In genomic region chr11:90389902-90390816, GRCm38 (mm10) we compare ENCODE assay signal across 8 mouse cellular contexts. TPM values are rescaled to one million over a fixed set of nuclear protein-coding genes. Genes with fewer than 3 reads are reported as not detected.
DNase-seq lines count a peak whose midpoint lies in the region; ATAC-seq and TF ChIP-seq lines count a peak whose summit lies in the region.

No protein-coding gene starts in this region.

- TF ChIP-seq EP300 in heart, adult 2 months (IDR thresholded peaks at IDR 0.05; ENCODE audit: insufficient read depth, low read depth, low read length), result no peak

- no peak for TF ChIP-seq CTCF in heart, adult 2 months (IDR thresholded peaks at IDR 0.05)
- no peak for TF ChIP-seq CTCF in G1E (IDR thresholded peaks at IDR 0.05; ENCODE audit: low read depth, low read length)
- no peak for TF ChIP-seq CTCF in kidney, postnatal 0 days (IDR thresholded peaks at IDR 0.05; ENCODE audit: low read depth)

- no peaks in the 10 kb centered on the region for H3K27me3 ChIP-seq in heart, adult 2 months (ENCODE audit: control insufficient read depth, insufficient read depth, low read length)
- H3K27me3 ChIP-seq in G1E (ENCODE audit: insufficient read depth, low read length), result peaks cover 15% of the 10 kb centered on the region
- H3K27me3 ChIP-seq in forebrain, embryonic 16.5 days (replicated peaks; ENCODE audit: control insufficient read depth, insufficient read depth, low read length), result peaks cover 33% of the 10 kb centered on the region
- peaks cover 4% of the 10 kb centered on the region; the same call in 1 of the 2 replicates for H3K27me3 ChIP-seq in kidney, postnatal 0 days (ENCODE audit: insufficient read depth, low read length)

- H3K36me3 ChIP-seq in heart, adult 2 months (ENCODE audit: control insufficient read depth, insufficient read depth, low read length), result peaks cover 7% of the 10 kb centered on the region
- no peaks in the 10 kb centered on the region for H3K36me3 ChIP-seq in G1E (replicated peaks)
- H3K36me3 ChIP-seq in forebrain, embryonic 16.5 days (ENCODE audit: control insufficient read depth, insufficient read depth), result no peaks in the 10 kb centered on the region
- no peaks in the 10 kb centered on the region for H3K36me3 ChIP-seq in kidney, postnatal 0 days (ENCODE audit: insufficient read depth, low read length)

- 0 out of 2 replicates have a peak, but pooled peaks cover 1% of the 10 kb centered on the region for H3K4me1 ChIP-seq in heart, adult 2 months (ENCODE audit: control insufficient read depth, insufficient read depth, low read length)
- peaks cover 3% of the 10 kb centered on the region for H3K4me1 ChIP-seq in G1E (ENCODE audit: insufficient read depth, low read depth, low read length)
- peaks cover 19% of the 10 kb centered on the region for H3K4me1 ChIP-seq in forebrain, embryonic 16.5 days (replicated peaks; ENCODE audit: control insufficient read depth, insufficient read depth, low read length)
- peaks cover 19% of the 10 kb centered on the region; the same call in 1 of the 2 replicates for H3K4me1 ChIP-seq in kidney, postnatal 0 days (replicated peaks; ENCODE audit: insufficient read depth, low read length)

- peak in 1 of 2 experiments; percentile 22 for DNase-seq in heart, adult 2 months
- DNase-seq in heart, adult 9 months (ENCODE audit: low spot score in 2 of 2), result no peak
- no peak for DNase-seq in G1E (ENCODE audit: low spot score)
- peak; percentile 40 for DNase-seq in kidney, postnatal 0 days (ENCODE audit: low spot score)
- peak; percentile 49 for DNase-seq in neural tube, embryonic 10.5 days (ENCODE audit: extremely low spot score, low spot score)
- no peak for DNase-seq in frontal cortex, postnatal 25 days (ENCODE audit: low spot score in 2 of 2)

- peak overlapping the region; percentile 56; the same call in 1 of the 2 replicates for H3K27ac ChIP-seq in heart, adult 2 months
- no peak overlapping the region for H3K27ac ChIP-seq in forebrain, embryonic 16.5 days (ENCODE audit: low read length)
- no peak overlapping the region for H3K27ac ChIP-seq in kidney, postnatal 0 days

- peak overlapping the region; percentile 63 for H3K9ac ChIP-seq in heart, adult 2 months (ENCODE audit: low read depth, low read length)
- peak overlapping the region; percentile 60 for H3K9ac ChIP-seq in forebrain, embryonic 16.5 days (replicated peaks; ENCODE audit: low read depth, low read length)
- H3K9ac ChIP-seq in kidney, postnatal 0 days (ENCODE audit: low read depth, low read length), result peak overlapping the region; percentile 54

- peak overlapping the region; percentile 99 for H3K4me2 ChIP-seq in forebrain, embryonic 16.5 days (ENCODE audit: low read length)
- H3K4me2 ChIP-seq in kidney, postnatal 0 days (ENCODE audit: low read length), result peak overlapping the region; percentile 93

- no peaks in the 10 kb centered on the region for H3K79me2 ChIP-seq in heart, adult 2 months (replicated peaks; ENCODE audit: control insufficient read depth, insufficient read depth, low read length)

- 0 out of 2 replicates have a peak, but pooled peaks cover 8% of the 10 kb centered on the region for H3K9me3 ChIP-seq in G1E (replicated peaks)
- H3K9me3 ChIP-seq in forebrain, embryonic 16.5 days (ENCODE audit: control insufficient read depth, low read length), result no peaks in the 10 kb centered on the region
- no peaks in the 10 kb centered on the region for H3K9me3 ChIP-seq in kidney, postnatal 0 days (replicated peaks; ENCODE audit: low read length)

- ATAC-seq in G1E (ENCODE audit: extremely low read depth, insufficient number of reproducible peaks, low FRiP score, poor library complexity, severe bottlenecking), result no peak
- peak; percentile 69 for ATAC-seq in forebrain, embryonic 16.5 days
- peak; percentile 26 for ATAC-seq in kidney, postnatal 0 days (replicated peaks; ENCODE audit: low FRiP score, low read depth)
- ATAC-seq in megakaryocyte progenitor cell, adult 5-6 weeks (replicated peaks; ENCODE audit: poor library complexity), result no peak

- peak overlapping the region; percentile 64 for H3K4me3 ChIP-seq in heart, adult 2 months
- H3K4me3 ChIP-seq in G1E (ENCODE audit: low read depth, low read length), result peak overlapping the region; percentile 62; the same call in 1 of the 2 replicates
- peak overlapping the region; percentile 65 for H3K4me3 ChIP-seq in forebrain, embryonic 16.5 days (replicated peaks; ENCODE audit: low read length)
- peak overlapping the region; percentile 45 for H3K4me3 ChIP-seq in kidney, postnatal 0 days (replicated peaks; ENCODE audit: low read depth, low read length)

- no peak for TF ChIP-seq POLR2A in heart, adult 2 months (IDR thresholded peaks at IDR 0.05; ENCODE audit: insufficient read depth, low read depth, low read length)

- WGBS in heart, adult 2 months, result under 1% methylated on average over 40 of the region's 41 CpGs
- under 1% methylated on average over 41 of the region's 41 CpGs for WGBS in forebrain, embryonic 16.5 days
- WGBS in kidney, postnatal 0 days, result under 1% methylated on average over 40 of the region's 41 CpGs

- intact Hi-C loops in heart, adult 2 months (cut with DNase I), result loop anchor here (1.0 to 10.0 kb wide), 4 partner anchors 21 to 135 kb away; no protein-coding TSS in a partner anchor

RNA-seq across cellular contexts. Expression of gene Hlf, which starts 0.5 kb away (rescaled TPM):
- 10 to 100 TPM; 11.0 to 18.2 TPM for total RNA-seq in heart, adult 2 months (2021)
- polyA plus RNA-seq in heart, adult 2 months (2012; rRNA removed), result 14.0 and 17.3 TPM in 2 replicates
- total RNA-seq in G1E (2014; fragmentation: Nextera tagmentation) (not detected in 2 replicates), G1E (2017) (0.06 and 0.33 TPM in 2 replicates)
- polyA plus RNA-seq in G1E (2012), result not detected in 2 replicates
- polyA plus RNA-seq in forebrain, embryonic 16.5 days (2015; fragmentation: Nextera tagmentation; extraction: Ambion mirVana), result 5.7 and 5.9 TPM in 2 replicates
- polyA plus RNA-seq in kidney, postnatal 0 days (2015; fragmentation: Nextera tagmentation; extraction: Ambion mirVana), result 2.4 and 2.6 TPM in 2 replicates
- 17.7 and 20.0 TPM in 2 replicates for total RNA-seq in megakaryocyte progenitor cell, adult 5-6 weeks (2015)
- 2.5 and 13.2 TPM in 2 replicates for total RNA-seq in megakaryocyte progenitor cell, adult 5-6 weeks (2017)

Comparison
In these comparisons a context has a peak if more than half of its experiments do, and no peak if none do; other contexts are left out.
1. DNase-seq: peak in kidney, postnatal 0 days (single experiment) and neural tube, embryonic 10.5 days (single experiment); none in heart, adult 9 months (0 of 2), G1E (single experiment) and frontal cortex, postnatal 25 days (0 of 2).
2. ATAC-seq: peak in forebrain, embryonic 16.5 days (single experiment) and kidney, postnatal 0 days (single experiment); none in G1E (single experiment) and megakaryocyte progenitor cell, adult 5-6 weeks (single experiment).
3. Peak in every context shown above with its lines, with median percentiles within 50 percentile points of each other: H3K4me3 ChIP-seq and H3K9ac ChIP-seq.